ENCODE assay signal across 20 mouse cellular contexts in the genomic region with DNA sequence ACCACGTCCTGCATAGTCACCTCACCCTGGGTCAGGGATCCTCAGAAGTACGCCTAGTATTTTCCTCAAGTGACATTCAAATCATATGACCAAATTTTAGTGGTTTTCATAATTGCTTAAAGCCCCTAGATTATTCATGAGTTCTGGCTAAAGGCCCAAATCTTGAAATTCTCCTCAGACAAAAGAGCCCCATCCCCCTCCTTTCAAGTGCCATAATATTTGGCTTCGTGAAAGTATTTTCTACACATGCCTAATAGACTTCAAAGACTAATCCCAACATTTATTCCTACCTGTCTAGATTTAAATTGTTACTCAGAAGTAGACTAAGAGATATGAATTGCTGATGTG.
DNase-seq lines count a peak whose midpoint lies in the region; ATAC-seq and TF ChIP-seq lines count a peak whose summit lies in the region.
"Had no signal": no experiment of that assay in that cellular context is flagged by ENCODE, and none has a peak within 500 bp of the region (broad histone marks: within the 10 kb centered on the region; RNA-seq: fewer than 3 reads in every experiment).

No protein-coding gene starts in this region.

- no peak for TF ChIP-seq EP300 in heart, postnatal 0 days (IDR thresholded peaks at IDR 0.05; ENCODE audit: low read depth)

- H3K4me3 ChIP-seq in heart, postnatal 0 days (ENCODE audit: low read depth, low read length) = no peak overlapping the region
- H3K4me3 ChIP-seq in lung, embryonic 15.5 days = no peak overlapping the region
- no peak overlapping the region for H3K4me3 ChIP-seq in hindbrain, embryonic 16.5 days (ENCODE audit: low read length)
- H3K4me3 ChIP-seq: embryonic facial prominence, embryonic 15.5 days; heart, adult 2 months; liver, embryonic 13.5 days; midbrain, embryonic 12.5 days had no signal

- H3K9me3 ChIP-seq in heart, postnatal 0 days (replicated peaks; ENCODE audit: control insufficient read depth, low read length) = no peaks in the 10 kb centered on the region
- no peaks in the 10 kb centered on the region for H3K9me3 ChIP-seq in lung, embryonic 15.5 days
- H3K9me3 ChIP-seq in hindbrain, embryonic 16.5 days (ENCODE audit: control insufficient read depth, low read length) = no peaks in the 10 kb centered on the region
- H3K9me3 ChIP-seq: embryonic facial prominence, embryonic 15.5 days; liver, embryonic 13.5 days; midbrain, embryonic 12.5 days had no signal

- WGBS in heart, postnatal 0 days = 68% methylated on average over 3 of the region's 3 CpGs
- 33% methylated on average over 3 of the region's 3 CpGs for WGBS in lung, embryonic 15.5 days
- WGBS in hindbrain, embryonic 16.5 days = 56% methylated on average over 3 of the region's 3 CpGs

- H3K27me3 ChIP-seq in heart, postnatal 0 days (ENCODE audit: control insufficient read depth, insufficient read depth, low read length) = no peaks in the 10 kb centered on the region
- H3K27me3 ChIP-seq in lung, embryonic 15.5 days = no peaks in the 10 kb centered on the region
- no peaks in the 10 kb centered on the region for H3K27me3 ChIP-seq in hindbrain, embryonic 16.5 days (replicated peaks; ENCODE audit: control insufficient read depth, insufficient read depth, low read length)
- H3K27me3 ChIP-seq: embryonic facial prominence, embryonic 15.5 days; liver, embryonic 13.5 days; midbrain, embryonic 12.5 days had no signal

- peak overlapping the region; percentile 31; the same call in 1 of the 2 replicates for H3K27ac ChIP-seq in heart, postnatal 0 days (ENCODE audit: low read depth)
- peak overlapping the region; percentile 55 for H3K27ac ChIP-seq in lung, embryonic 15.5 days
- H3K27ac ChIP-seq in hindbrain, embryonic 16.5 days (ENCODE audit: low read depth, low read length) = peak overlapping the region; percentile 19; the same call in 1 of the 2 replicates
- H3K27ac ChIP-seq: embryonic facial prominence, embryonic 15.5 days; heart, adult 2 months; kidney, postnatal 0 days; liver, embryonic 13.5 days; midbrain, embryonic 12.5 days; stomach, postnatal 0 days had no signal

- H3K9ac ChIP-seq in heart, postnatal 0 days (replicated peaks; ENCODE audit: low read depth, low read length) = no peak overlapping the region
- H3K9ac ChIP-seq in lung, embryonic 15.5 days = no peak overlapping the region
- no peak overlapping the region for H3K9ac ChIP-seq in hindbrain, embryonic 16.5 days (ENCODE audit: low read depth, low read length)
- H3K9ac ChIP-seq: embryonic facial prominence, embryonic 15.5 days; liver, embryonic 13.5 days; midbrain, embryonic 12.5 days had no signal

- no peak overlapping the region for H3K4me2 ChIP-seq in heart, postnatal 0 days (ENCODE audit: low read depth, low read length)
- H3K4me2 ChIP-seq in lung, embryonic 15.5 days = no peak overlapping the region
- H3K4me2 ChIP-seq in hindbrain, embryonic 16.5 days (ENCODE audit: low read length) = no peak overlapping the region
- H3K4me2 ChIP-seq: embryonic facial prominence, embryonic 15.5 days; liver, embryonic 13.5 days; midbrain, embryonic 12.5 days had no signal

- no peaks in the 10 kb centered on the region for H3K36me3 ChIP-seq in heart, postnatal 0 days (replicated peaks; ENCODE audit: control insufficient read depth, insufficient read depth, low read length)
- H3K36me3 ChIP-seq in lung, embryonic 15.5 days = no peaks in the 10 kb centered on the region
- H3K36me3 ChIP-seq in hindbrain, embryonic 16.5 days (ENCODE audit: control insufficient read depth, insufficient read depth, low read length) = no peaks in the 10 kb centered on the region
- H3K36me3 ChIP-seq: embryonic facial prominence, embryonic 15.5 days; G1E; liver, embryonic 13.5 days; midbrain, embryonic 12.5 days had no signal

- TF ChIP-seq CTCF in heart, postnatal 0 days (IDR thresholded peaks at IDR 0.05; ENCODE audit: low read depth) = no peak
- TF ChIP-seq CTCF in brain, embryonic 14.5 days (IDR thresholded peaks at IDR 0.05; ENCODE audit: borderline replicate concordance, extremely low read depth, insufficient read depth, insufficient read length) = no peak

- ATAC-seq in heart, postnatal 0 days (ENCODE audit: insufficient read depth, low read depth) = no peak
- no peak for ATAC-seq in lung, embryonic 15.5 days (ENCODE audit: borderline replicate concordance, extremely low read depth, low FRiP score, low TSS enrichment)
- ATAC-seq in hindbrain, embryonic 16.5 days = no peak
- ATAC-seq: intestine, embryonic 16.5 days had no signal

- peaks cover 31% of the 10 kb centered on the region for H3K4me1 ChIP-seq in heart, postnatal 0 days (ENCODE audit: control insufficient read depth, insufficient read depth)
- peaks cover 48% of the 10 kb centered on the region for H3K4me1 ChIP-seq in lung, embryonic 15.5 days
- peaks cover 23% of the 10 kb centered on the region for H3K4me1 ChIP-seq in hindbrain, embryonic 16.5 days (ENCODE audit: control insufficient read depth, insufficient read depth, low read depth, low read length)

- TF ChIP-seq POLR2A in brain, embryonic 14.5 days (IDR thresholded peaks at IDR 0.05; ENCODE audit: borderline replicate concordance, extremely low read depth, insufficient read depth, insufficient read length, poor library complexity, severe bottlenecking) = no peak

- no peak for DNase-seq in heart, postnatal 0 days (ENCODE audit: low spot score)
- DNase-seq in heart, postnatal 4 days = no peak
- DNase-seq in lung, postnatal 25 days (ENCODE audit: low spot score) = no peak
- DNase-seq in brain, embryonic 14.5 days (ENCODE audit: low read depth) = peak; percentile 80
- DNase-seq in cerebellum, adult 9-11 months = no peak
- DNase-seq: embryo, embryonic 11 days; gastrocnemius, postnatal 14 days; heart, adult 2 months; heart, postnatal 14 days; liver, embryonic 13.5 days; right cerebral cortex, postnatal 25 days; thymus, postnatal 14 days had no signal
